Mouse (Mus musculus): ENCODE results near the gene Cdc34.

DNA sequence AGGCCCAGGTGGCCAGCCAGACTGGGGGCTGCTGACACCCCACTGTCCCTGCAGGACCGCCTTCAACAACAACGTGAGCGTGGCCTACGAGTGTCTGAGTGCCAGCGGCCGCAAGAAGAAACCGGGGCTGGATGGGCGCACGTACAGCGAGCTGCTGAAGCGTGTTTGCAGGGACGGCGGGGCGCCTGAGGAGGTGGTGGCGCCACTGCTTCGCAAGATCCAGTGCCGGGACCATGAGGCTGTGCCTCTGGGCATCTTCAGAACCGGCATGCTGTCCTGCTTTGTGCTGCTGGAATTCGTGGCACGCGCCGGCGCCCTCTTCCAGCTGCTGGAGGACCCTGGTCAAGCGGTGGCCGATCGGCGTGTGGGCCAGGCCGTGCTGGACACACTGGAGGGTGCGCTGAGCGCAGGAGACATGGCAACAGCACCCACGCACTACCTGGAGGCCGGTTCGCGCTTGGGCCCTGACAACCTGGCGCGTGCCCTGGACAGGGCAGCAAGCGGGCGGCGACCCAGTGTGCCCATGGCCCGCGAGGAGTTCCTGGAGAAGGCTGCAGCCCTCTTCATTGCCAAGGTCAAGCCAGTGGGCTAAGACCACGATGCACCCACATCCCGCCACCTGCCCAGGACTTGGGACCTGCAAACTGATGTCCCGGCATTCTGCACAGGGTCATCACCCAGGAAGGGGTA is 6.5 kb upstream of the Cdc34 start:
- no peak for TF ChIP-seq EP300 (IDR thresholded peaks at IDR 0.05)
- TF ChIP-seq CTCF (IDR thresholded peaks at IDR 0.05): peak; percentile 9; the same call in 1 of the 2 replicates
